Mouse (Mus musculus) gonadal fat pad, adult 2 months (tissue): ENCODE measurements at regions not wholly inside any gene's neighbourhood (a gene's known extent, or its start where the extent isn't known, plus 50 kb on each side); places are given as distances from the start of the nearest gene placed in this dataset.

Experiments used
- DNase-seq: peaks from one replicate; pipeline ENCODE4 v3.0.0-alpha.2; 2012; ENCODE audit warnings: low read depth

DNA sequence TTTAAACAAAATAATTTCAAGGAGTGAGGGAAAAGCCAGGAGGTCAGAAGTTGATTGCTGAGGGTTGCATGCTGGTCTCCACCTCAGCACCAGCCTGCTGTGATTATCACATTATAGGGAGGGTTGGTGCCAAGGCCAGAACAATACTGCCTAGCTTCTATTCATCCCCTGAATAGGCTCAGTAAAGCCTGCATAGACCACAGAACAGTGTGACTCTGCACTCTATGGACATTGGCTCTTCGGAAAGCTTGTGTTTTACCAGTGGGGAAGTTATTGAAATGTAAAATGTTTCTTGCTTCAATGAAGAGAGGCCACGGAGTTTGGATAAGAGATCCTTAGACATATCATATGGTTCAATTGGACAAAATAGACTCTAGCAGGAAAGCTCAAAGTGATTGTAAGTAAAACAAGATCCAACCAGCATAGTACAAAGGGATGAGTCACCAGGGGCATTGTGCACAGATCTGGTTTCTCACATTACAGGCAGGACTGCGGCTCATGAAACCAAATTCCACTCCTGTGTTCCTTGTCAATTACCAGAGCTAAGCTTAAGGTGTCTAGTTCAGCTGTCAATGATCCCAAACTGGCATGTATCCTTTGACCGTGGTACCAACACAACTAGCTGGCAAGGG is 320.8 kb upstream of the Cd180 start:
- DNase-seq: no peak

DNA sequence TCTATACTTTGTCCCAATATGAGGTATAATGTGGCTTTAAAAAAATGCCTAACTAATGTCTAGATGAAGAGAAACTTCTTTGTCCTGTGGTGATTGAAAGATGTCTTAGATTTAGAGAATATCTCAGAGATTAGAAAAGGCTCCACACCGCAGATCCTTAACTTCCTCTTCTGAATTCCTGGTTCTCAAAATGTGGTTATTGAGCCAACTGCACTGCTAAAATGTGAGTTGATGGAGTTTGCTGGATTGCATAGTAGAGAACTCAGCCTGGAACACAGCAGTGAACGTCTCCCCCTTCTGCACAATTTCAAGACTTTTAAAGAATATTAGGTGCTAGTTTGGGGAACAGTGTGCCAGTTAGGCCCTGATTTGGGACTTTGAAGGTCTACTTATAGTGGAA is 312.7 kb upstream of the Cd180 start:
- DNase-seq: no peak

DNA sequence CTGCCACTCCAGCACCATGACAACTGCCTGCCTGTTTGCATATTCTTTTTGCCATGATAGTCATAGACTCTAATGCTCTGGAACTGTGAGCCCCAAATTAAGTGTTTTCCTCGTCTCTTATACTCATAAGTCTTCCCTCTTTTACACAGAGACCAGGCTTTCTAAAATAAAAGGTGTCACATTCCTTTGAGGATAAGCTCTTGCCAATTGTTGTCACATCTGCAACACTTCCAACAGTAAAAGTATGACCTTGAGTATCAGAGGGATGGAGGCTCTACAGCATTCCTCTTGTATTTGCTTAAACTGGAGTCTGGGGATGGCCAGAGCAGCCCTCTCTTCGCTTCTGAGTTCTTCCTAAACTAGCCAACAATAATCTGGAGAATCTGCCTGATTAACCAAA is 301.4 kb upstream of the Cd180 start:
- no peak for DNase-seq

DNA sequence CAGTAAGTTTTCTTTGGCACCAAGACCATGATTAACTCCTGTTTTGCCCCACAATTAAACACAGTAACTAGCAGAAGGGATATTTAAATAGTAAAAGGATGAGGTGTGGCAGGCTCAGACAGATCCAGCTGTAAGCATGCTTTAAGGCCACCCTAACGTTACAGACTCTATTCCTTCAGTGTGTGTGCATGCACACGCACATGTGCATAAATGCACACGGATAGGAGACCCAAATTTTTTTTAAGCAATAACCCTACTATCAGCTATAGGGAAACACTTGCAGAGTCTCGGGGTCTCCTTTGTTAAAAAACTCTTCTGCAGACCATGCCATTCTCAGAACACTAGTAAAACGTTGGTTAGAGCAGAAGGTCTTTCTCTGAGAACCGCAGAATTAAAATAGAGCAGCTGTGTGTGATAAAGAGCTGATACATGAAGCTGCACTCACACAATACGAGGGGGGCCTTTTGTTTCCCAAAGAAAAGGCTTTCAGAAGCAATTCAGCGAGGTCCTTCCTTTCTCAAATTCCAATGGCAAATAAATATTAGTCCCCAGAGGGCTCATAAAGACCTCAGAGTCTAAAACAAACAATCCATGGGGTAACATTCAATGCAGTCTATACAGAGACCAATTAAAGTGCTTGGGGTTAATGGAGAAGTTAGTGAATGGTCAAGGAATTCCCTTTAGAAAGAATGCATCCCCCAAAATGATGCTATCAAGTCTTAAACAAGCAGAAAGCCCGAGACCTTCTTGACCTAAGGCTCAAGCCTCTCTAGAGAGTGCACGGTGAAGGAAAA is 300.3 kb upstream of the Cd180 start:
- no peak for DNase-seq

DNA sequence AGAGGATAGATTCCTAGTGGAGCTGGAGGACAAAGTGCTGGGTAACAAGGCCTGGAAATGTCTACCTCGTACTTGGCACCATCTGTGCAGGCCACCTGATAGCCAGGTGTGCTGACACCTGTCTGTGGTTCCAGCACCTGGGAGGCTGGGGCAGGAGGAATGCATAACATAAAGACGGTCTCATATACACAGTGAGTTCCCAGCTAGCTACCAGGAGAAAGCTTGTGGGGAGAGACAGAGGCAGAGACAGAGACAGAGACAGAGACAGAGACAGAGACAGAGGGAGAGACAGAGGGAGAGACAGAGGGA is 299.7 kb upstream of the Cd180 start:
- DNase-seq: no peak

DNA sequence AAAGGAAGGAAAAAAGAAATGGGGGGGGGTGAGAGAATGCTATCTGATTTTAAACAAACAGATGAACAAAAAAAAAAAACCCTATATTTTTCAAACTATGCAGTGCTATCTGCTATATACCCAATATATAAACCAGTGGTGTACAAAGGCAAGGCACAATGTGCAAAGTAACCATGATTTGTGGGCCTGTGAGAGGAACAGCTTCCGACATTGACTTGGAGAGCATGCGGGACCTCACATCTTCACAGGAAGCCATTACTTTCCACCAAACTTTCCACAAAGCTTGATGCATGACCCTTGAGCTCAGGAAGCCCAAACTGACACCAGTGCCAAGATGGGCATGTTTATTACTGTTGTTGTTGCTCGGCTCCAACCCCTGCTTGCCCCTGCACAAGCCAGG is 299.3 kb upstream of the Cd180 start:
- DNase-seq: no peak

DNA sequence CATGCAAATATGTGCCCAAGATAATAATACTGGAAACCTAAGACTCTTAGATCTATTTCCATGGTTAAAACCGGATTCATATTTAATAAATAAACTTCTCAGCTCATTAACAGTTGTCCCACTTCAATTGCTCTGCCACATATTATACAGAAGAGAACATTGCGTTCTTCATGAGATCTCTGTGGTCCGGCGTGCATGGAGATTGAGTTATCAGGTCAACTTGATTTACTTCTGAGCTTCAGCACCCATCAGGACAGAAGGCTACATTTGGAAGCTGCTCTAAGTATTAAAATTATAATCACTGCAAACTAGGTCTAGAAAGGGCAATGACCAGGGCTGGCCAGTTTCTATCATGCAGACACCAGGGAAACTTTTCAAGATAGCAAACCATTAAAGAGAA is 295.9 kb upstream of the Cd180 start:
- no peak for DNase-seq

DNA sequence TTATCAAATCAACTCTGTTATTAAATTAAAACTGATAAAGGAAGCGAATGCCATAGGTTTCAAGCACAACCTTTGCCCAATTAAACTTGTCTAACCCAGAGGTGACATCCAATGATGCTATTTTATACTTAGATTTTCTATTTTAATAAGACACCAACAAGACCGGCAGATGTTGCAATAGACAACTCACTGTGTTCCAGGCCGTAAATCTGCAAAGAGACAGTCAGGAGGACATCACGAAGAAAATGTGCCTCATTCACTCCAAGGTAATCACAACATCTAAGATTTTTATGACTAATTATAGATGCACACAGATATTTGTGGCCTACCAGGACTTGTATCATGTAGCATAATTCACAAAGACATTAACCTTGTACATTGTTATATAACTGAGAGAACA is 281.5 kb upstream of the Cd180 start:
- no peak for DNase-seq

DNA sequence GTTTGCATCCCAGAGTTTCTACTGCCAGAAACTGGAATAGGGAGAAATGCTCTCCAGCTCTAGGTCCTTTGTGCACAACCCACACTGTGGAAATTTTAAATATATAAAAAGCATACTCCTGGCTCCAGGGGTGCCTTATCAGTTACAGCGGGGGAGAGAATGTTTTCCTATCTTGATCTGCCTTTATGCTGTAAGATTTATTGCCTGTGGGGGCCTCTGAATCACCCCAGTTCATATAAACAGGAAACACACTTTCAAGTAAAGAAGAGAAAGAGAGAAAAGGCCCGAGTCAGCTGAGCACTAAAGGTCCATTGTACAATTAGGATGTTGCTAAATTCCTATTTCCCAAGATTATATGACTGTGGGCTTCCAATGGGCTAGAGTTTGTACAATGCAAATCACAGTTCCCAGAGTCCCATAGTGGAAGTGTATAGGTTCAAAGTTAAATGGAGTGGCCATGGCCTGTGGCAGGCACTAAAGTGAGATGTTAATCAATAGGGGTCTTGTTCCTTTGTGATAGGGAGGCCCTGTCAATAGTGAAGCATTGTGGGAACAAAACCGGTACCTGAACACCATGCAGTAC is 258.9 kb upstream of the Cd180 start:
- DNase-seq: no peak

DNA sequence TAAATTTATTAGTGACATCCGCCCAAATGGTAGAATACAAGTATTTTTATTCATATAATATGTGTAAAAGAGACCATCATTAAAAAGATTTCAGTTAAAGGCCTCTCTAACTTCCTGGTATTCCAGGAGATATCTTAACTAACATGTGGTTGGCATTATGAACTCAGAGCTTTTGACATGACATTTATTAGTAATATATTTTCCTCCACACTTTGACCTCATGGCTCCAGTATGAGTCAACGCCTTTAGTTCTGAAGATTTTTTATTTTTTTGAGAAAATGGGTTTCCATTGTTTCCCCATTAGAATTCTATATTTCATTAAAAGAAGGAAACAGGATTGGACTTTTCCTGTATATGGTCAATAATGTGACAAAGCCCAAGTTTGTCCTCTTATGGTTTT is 250.7 kb upstream of the Cd180 start:
- DNase-seq: no peak

DNA sequence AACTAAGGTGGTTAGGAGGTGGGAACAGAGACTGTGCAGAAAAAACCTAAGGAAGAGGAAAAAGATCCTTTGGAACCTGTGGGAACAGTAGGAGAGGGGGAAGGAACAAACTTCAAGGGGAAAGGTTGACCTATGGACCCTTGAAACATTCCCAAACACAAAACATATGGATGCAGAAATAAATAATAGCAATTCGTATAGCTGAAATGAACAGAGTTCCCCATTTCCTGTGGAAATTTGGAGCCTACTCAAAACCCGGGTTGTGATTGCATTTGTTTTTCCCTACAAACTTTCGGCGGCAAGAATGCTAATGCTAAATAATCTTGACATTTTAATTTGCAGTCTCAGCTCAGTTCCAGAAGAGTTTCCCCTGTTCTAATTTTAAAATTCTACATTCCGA is 246.0 kb upstream of the Cd180 start:
- DNase-seq: no peak

DNA sequence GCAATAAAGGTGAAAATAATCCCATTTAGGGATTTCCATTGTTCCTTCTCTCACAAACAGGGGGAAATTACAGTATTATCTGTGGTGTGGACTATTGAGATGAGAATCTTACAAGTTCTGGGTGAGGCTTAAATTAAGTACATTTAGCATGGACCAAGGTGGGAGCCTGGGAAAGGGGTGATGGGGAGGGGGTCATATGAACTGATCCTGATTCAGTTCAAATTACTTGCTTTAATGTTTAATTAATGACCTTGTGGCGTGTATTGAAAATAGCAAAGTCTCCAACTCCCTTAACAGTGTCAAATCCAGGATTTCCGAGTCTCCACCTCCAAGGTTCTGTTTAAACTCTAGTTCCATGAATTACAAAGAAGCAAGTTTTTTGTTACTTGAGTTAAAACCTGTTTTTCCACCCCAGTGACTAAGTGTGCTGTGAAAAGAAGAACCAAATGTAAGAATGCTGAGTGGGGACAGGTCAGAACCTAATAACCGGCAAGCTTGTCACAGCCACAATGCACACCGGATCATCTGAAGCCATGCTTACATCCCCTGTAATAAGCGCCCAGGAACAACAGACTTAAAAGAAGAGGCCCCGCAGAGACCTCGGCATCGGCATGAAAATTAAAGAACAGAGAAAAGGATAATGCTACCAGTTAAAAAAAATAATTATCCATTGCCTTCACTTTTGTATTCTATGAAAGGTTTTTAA is 243.8 kb upstream of the Cd180 start:
- DNase-seq: no peak

DNA sequence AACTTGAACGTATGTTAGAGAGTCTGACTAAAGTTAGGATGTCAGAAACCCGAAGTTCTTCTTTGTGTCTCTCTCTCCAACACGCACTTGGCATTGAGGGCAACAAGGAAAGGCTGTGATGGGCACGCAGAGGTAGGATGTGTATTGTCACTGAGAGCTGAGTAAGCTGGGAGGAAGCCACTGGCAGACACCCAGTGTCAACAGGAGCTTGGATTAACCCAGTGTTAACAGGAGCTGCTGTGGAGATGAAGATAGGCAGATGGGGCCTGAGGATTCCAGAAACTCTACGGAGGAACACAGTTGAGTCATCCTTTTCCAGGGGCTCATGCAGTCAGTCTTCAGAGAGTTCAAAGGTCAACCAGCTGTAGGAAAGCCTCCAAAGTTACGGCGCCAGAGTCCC is 242.2 kb upstream of the Cd180 start:
- DNase-seq: peak; percentile 41

DNA sequence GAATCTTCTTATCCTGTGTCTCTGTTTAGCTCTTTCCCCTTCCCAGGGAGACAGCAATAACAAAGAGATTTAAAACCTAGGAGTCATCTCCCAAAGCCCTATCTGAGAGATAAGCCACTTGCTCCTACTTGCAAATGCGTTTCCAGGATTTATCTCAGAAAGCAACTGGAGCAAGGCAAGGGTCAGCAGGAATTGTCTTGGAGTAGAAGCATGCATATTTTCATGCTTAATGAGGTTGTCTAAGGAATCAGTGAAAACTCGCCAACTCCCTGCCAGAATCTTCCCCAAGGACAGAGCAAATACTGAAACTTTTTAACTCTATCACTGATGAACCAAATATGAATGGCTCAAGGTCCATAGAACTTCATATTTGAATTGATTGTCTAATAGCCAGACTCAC is 234.6 kb upstream of the Cd180 start:
- no peak for DNase-seq

DNA sequence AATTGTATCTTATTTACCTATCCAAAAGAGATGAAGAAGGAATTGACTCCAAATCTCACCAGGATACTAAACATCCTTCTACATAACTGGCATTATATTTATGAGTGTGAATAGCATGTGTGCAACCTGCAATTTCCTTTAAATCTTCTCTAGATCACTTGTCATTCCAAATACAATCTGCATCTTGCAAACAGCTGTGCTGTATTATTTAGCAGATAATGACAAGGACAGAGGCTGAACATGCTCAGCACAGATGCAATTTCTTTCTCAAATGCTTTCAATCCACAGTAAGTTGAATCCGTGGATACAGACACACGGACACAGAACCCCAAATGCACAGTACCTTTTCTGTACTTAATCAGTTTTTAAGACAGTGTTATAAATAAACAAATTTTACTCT is 229.4 kb upstream of the Cd180 start:
- no peak for DNase-seq

DNA sequence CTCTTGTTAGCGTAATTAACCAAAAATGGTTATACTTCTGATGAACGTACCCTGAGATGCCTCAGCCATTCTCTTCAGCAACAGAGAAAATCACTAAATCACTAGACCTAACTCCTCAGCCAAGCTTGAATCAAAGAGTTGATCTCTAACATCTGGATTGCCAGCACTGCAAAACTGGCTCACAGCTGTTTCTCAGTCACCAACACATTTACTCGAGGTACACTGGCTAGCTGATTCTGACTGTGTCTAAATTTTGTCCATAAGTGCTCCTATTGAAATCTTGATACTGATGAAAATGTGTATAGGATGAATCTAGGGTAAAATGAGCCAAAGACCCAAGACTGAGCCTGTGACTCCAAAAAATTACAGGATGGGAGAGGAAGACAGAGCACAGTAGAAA is 211.5 kb upstream of the Cd180 start:
- no peak for DNase-seq

DNA sequence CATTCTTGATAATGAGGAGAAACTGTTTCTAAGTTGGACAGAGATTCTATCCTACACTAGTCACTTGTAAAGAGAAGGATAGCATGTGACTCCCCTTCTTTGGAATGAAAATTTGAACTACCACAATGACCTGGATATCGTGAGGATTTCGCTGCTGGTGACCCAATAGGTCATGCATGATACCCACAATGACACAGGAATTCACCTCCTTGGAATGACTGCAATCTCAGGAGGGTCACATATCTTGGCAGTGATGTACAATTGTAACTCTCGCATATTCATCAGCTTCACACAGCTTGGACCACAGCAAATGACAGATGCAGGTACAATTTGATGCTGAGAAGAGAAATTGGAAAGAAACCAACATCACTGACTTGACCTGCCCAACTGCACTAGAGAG is 210.9 kb upstream of the Cd180 start:
- no peak for DNase-seq

DNA sequence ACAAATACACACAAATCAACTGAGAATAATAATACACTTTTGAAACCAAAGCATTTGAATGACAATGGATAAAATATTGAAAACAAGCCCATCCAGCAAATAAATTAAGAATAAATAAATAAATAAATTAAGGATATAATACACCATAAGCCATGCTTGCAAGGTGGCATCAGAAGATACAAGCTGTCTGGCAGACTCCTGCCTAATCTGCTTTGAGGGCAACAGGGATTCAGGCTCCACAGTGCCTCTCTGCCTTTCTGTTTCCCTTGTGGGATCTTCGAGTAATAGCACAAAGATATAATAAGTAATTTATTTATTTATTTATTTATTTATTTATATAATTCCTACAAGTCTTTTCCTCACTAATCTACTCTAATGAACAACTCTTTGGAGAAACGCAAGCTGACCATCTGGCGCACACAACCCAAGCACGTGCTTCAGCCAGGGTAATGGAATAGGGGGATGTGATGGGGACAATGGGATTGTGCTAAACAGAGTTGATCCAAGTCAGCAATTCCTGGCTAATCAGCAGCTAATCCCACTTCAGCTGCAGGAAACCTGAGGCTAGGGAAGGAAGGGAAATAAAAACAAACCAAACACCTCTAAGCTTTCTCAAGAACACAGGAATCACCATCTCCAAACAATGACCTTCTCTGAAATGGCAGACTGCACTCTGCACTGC is 205.8 kb upstream of the Cd180 start:
- DNase-seq: no peak

DNA sequence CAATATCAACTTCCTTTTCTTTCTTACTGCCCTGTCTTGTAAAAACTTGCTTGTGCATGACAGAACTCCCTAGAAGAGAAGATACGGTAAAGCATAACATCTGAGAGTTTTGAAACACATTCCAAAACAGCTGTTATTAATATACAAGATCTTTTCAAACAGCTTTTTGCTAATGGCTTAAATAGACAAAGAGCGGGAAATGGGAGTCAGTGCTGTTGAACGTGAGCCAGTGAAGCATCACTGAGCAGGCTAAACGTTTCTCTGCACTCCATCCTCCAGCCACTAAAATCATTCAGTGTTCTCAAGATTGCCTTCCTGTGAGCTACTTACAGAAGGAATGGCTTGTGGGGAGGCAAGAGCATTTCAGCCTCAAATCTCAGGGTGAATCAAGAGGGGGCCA is 202.0 kb upstream of the Cd180 start:
- no peak for DNase-seq

DNA sequence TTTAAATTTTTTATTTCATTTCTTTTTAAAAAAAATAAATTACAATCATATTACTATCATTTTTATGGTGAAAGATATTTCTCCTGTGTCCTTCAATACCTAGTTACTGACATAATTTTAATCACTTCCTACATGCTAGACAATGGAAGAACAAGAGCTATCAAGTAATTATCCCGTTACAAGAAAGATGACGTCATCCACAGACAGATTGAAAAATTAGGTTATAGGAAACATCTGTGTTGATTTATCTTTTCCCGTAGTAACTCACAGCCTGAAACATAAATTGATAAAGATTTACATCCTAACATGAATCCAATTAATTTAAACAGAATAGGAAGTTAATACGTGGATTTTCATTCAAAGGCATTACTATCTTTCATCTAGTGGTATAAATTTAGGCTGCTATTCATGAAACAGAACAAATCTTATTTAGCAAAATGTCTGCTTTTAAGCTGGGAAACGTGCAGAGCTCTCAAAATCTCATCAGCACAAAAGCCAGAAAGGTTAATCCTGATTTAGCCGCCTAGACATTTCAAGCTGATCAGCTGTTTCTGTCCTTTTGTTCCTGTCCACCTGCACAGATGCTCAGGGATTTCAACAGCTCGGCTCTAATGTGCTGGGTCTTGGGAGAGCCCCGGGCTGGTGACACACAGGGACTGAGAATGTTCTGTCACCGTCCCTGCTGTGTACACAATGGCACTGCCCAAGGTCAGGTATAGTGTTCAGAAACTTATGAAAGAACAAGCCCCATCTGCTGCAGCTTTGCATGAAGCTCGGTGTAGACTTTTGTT is 189.0 kb upstream of the Cd180 start:
- DNase-seq: peak; percentile 23

DNA sequence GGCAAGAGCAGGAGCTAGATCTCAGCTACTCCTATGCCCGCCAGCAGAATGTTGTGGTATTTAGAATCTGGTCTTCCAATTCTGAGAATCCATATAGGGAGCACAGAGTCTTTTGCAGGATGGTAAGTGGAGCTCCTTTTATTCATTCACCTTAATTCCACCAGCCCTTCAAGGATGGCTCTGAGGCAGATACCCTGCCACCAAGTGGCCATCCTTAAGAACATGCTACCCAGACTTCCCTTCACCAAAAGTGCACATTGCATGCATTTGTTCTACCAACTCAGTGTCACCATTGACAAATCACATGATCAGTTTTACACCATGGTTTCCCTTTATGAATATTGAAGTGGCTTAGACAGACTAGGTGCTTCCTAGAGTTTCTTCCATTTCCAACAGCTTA is 186.1 kb upstream of the Cd180 start:
- no peak for DNase-seq

DNA sequence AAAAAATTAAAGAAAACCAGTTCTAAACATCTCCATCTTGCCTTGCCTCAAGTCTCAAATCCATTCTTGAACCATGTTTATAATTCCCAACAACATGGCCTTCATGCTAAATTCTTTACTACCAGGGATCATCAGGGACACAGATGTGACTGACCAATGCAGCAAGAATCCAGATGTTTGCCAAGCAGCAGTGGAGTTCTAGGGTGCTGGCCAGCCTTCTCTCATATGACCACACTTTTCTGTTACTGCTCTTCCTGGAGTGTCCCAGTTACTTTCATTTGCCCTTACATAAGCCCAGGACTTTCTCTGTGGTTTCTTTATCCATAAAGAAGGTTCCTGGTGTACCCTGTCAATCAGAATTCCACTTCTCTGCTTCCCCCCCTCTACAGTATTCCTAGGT is 185.4 kb upstream of the Cd180 start:
- no peak for DNase-seq
